Mouse (Mus musculus) megakaryocyte progenitor cell, adult 5-6 weeks (primary cell): Measurements from ENCODE around the gene Tas2r122. TPM values are rescaled to one million over a fixed set of nuclear protein-coding genes. Genes with fewer than 3 reads are reported as not detected.
"Not testable (repeated sequence)": the region's sequence is repeated elsewhere in the genome, so short reads cannot be mapped to it uniquely, and the experiment has no call there.

Source experiments
- ATAC-seq: replicated peaks from 2 replicates; pipeline ENCODE4 v1.8.0; 2016; ENCODE audit warnings: mild to moderate bottlenecking, moderate TSS enrichment, inconsistent platforms; ENCODE audit not compliant: poor library complexity
- total RNA-seq, 2 experiments: library from RNA; stranded (forward) in 1 of 2; stranded (reverse) in 1 of 2; fragments of 157-497, 149-512 nt in 1 of 2; fragments of 200-1000 nt in 1 of 2; gene quantifications; 2 replicates each; pipeline versions ENCODE4 v1.2.3 to v1.2.4; 2015 to 2017

Tas2r122 gene
- not detected in 2 replicates for total RNA-seq (2015)
- total RNA-seq (2017) = not detected in 2 replicates

DNA sequence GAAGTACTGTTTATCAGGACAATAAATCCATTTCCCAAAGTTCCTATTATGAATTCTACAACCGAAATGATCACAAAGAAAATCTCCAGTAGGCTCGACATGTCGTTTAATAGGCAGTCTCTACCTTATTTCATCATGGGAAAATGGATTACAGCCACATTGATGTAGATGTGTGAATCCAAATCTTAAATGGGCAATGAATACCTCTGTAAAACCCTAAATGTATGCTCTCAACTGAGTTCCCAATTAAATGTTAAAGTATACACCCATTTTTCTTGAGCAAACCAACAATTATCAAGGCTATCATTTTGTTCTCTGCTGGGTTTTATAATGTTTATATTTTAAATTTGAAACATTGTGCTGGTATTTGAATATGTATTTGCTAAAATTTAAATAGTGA, at the start of gene Tas2r122:
TSS of gene Tas2r122 (minus strand) at position 101 of the 400 bp plus-strand sequence.
- no peak for ATAC-seq

DNA sequence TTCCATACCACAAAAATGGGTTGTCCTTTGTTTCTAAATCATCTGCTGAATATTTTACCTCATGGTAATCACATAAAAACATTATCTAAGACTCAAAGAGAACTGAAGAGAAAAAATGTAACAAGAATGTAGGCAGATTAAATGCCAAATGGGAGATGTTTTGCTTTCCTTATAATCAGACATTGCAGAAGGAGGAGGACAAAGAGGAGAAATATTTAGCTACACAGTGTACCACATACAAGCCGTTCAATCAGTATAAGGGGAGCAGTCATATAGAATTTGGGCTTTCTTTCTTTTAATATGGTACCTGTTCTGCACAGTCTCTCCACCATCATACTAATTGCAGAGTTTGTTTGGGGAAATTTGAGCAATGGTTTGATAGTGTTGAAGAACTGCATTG, 42.7 kb upstream of the Tas2r122 start, which contains the start of gene Tas2r124:
TSS of gene Tas2r124 (plus strand) at position 301 of the 400 bp plus-strand sequence.
- ATAC-seq = no peak

DNA sequence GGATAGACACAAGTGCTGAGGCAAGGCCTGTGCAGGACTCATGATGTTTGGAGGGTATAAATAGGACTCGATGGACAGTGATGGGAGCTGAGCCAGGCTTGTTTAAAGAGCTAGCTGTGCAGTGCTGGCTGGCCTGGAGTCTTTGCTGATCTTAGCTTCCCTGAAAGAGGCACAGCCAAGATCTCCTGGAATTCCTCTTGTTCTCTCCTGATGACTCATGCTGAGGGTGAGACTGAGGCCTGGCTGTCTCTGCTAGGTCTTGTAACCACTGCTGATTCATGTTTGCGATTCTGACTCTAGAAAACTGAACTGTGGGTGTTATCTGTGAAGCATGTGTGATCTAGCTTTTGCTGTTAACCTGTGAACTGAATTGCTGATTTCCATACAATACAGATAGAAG, 38.5 kb upstream of the Tas2r122 start:
- ATAC-seq = no peak

DNA sequence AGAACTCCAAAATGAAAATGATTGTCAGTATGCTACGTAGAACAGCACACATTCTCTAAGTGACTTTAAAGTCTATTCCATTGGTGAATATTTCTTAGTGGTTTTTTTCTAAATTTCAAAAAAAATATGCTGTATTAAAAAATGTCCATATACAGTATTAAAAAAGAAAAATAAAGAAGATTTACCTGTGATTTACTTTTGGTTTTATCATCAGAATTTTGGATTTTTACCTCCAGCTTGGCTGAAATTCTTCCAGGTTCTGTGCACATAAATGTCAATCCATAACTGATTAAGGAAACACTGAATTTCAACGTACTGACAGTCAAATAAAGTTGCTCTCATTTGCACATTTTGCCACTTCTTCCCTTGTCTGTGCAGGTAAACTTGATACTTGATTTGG, 26.2 kb upstream of the Tas2r122 start, which contains the start of gene Tas2r115:
TSS of gene Tas2r115 (minus strand) at position 101 of the 400 bp plus-strand sequence.
- ATAC-seq = no peak

DNA sequence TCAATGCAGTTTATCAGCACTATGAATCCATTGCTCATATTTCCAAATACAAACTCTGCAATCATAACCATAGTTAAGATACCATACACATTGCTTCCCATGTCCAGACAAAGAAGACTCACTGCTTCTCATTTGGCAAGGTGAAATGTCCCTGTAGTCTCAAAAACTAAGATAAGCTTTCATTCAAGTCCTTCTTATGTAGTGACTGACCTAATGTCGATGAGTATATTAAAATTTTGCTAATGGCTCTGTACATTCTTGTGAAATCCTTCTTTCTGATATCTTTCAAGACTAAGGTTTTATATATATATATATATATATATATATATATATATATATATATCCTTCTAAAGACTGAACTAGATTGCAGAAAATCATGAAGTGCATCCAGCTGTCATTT, 10.8 kb downstream of the Tas2r122 start, which contains the start of gene Tas2r121:
TSS of gene Tas2r121 (minus strand) at position 101 of the 400 bp plus-strand sequence.
- no peak for ATAC-seq

DNA sequence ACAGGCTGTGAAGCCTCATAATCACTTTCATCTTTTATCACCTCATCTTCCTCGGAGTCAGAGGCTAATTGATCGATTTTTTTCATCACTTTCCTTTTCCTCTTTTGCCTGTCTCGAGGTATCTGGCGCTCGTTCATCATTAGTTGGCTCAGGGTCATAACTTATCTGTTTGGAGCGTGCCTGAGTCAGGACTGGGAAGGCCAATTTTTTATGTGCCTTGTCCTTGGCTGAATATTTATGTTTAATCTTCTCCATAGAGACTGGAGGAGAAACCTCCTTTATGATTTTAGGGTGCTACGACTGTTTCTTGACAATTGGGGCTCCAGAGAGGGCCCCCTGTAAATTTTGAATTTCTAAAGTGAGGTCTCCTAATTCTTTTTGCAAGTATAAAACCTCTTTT, 20.1 kb downstream of the Tas2r122 start:
- ATAC-seq = not testable (repeated sequence)

Other genes starting within 250 kb of the Tas2r122 start
- not detected in 2 replicates for gene Prh1, start 142.1 kb downstream of the Tas2r122 start, total RNA-seq (2015)
- gene Prh1, start 142.1 kb downstream of the Tas2r122 start, total RNA-seq (2017) = not detected in 2 replicates
- gene Prp2, start 116.0 kb downstream of the Tas2r122 start, total RNA-seq (2015) = not detected in 2 replicates
- gene Prp2, start 116.0 kb downstream of the Tas2r122 start, total RNA-seq (2017) = not detected in 2 replicates
- 0.17 TPM in 1 of 2 replicates, not detected in the other for gene A630073D07Rik, start 60.4 kb downstream of the Tas2r122 start, total RNA-seq (2015)
- gene A630073D07Rik, start 60.4 kb downstream of the Tas2r122 start, total RNA-seq (2017) = not detected in 2 replicates
- gene Tas2r120, start 55.0 kb downstream of the Tas2r122 start, total RNA-seq (2015) = not detected in 2 replicates
- not detected in 2 replicates for gene Tas2r120, start 55.0 kb downstream of the Tas2r122 start, total RNA-seq (2017)
- gene Tas2r121, start 10.9 kb downstream of the Tas2r122 start, total RNA-seq (2015) = not detected in 2 replicates
- gene Tas2r121, start 10.9 kb downstream of the Tas2r122 start, total RNA-seq (2017) = not detected in 2 replicates
- gene Tas2r115, start 26.1 kb upstream of the Tas2r122 start, total RNA-seq (2015) = not detected in 2 replicates
- gene Tas2r115, start 26.1 kb upstream of the Tas2r122 start, total RNA-seq (2017) = not detected in 2 replicates
- not detected in 2 replicates for gene Tas2r124, start 42.8 kb upstream of the Tas2r122 start, total RNA-seq (2015)
- gene Tas2r124, start 42.8 kb upstream of the Tas2r122 start, total RNA-seq (2017) = not detected in 2 replicates
- gene Tas2r102, start 50.2 kb upstream of the Tas2r122 start, total RNA-seq (2015) = not detected in 2 replicates
- not detected in 2 replicates for gene Tas2r102, start 50.2 kb upstream of the Tas2r122 start, total RNA-seq (2017)
- gene Tas2r136, start 66.2 kb upstream of the Tas2r122 start, total RNA-seq (2015) = not detected in 2 replicates
- not detected in 2 replicates for gene Tas2r136, start 66.2 kb upstream of the Tas2r122 start, total RNA-seq (2017)
- gene Tas2r117, start 90.9 kb upstream of the Tas2r122 start, total RNA-seq (2015) = not detected in 2 replicates
- gene Tas2r117, start 90.9 kb upstream of the Tas2r122 start, total RNA-seq (2017) = not detected in 2 replicates
- gene Tas2r123, start 135.2 kb upstream of the Tas2r122 start, total RNA-seq (2015) = not detected in 2 replicates
- not detected in 2 replicates for gene Tas2r123, start 135.2 kb upstream of the Tas2r122 start, total RNA-seq (2017)
- gene Tas2r116, start 143.5 kb upstream of the Tas2r122 start, total RNA-seq (2015) = not detected in 2 replicates
- gene Tas2r116, start 143.5 kb upstream of the Tas2r122 start, total RNA-seq (2017) = not detected in 2 replicates
- gene Tas2r110, start 156.1 kb upstream of the Tas2r122 start, total RNA-seq (2015) = not detected in 2 replicates
- not detected in 2 replicates for gene Tas2r110, start 156.1 kb upstream of the Tas2r122 start, total RNA-seq (2017)
- gene Tas2r113, start 181.1 kb upstream of the Tas2r122 start, total RNA-seq (2015) = not detected in 2 replicates
- not detected in 2 replicates for gene Tas2r113, start 181.1 kb upstream of the Tas2r122 start, total RNA-seq (2017)
- gene Tas2r125, start 197.7 kb upstream of the Tas2r122 start, total RNA-seq (2015) = not detected in 2 replicates
- not detected in 2 replicates for gene Tas2r125, start 197.7 kb upstream of the Tas2r122 start, total RNA-seq (2017)
- not detected in 2 replicates for gene Tas2r129, start 239.2 kb upstream of the Tas2r122 start, total RNA-seq (2015)
- gene Tas2r129, start 239.2 kb upstream of the Tas2r122 start, total RNA-seq (2017) = not detected in 2 replicates
- gene Tas2r131, start 246.0 kb upstream of the Tas2r122 start, total RNA-seq (2015) = not detected in 2 replicates
- not detected in 2 replicates for gene Tas2r131, start 246.0 kb upstream of the Tas2r122 start, total RNA-seq (2017)